Mouse (Mus musculus) heart, adult 10 weeks (tissue): ENCODE results near the gene Gm28729. TPM values are rescaled to one million over a fixed set of nuclear protein-coding genes. Genes with fewer than 3 reads are reported as not detected.

Source experiments
- polyA plus RNA-seq: library from polyadenylated mRNA; stranded (reverse); fragments of 350-450 nt; fragmentation: Illumina TruSeq; extraction: RNeasy Lipid Tissue Mini Kit (QIAGEN cat#74804); gene quantifications from one replicate; pipeline ENCODE4 v1.2.3, GENCODE M21; 2014; ENCODE audit warnings: low read depth, low replicate concordance

Gene Gm28729
- polyA plus RNA-seq, result not detected

DNA sequence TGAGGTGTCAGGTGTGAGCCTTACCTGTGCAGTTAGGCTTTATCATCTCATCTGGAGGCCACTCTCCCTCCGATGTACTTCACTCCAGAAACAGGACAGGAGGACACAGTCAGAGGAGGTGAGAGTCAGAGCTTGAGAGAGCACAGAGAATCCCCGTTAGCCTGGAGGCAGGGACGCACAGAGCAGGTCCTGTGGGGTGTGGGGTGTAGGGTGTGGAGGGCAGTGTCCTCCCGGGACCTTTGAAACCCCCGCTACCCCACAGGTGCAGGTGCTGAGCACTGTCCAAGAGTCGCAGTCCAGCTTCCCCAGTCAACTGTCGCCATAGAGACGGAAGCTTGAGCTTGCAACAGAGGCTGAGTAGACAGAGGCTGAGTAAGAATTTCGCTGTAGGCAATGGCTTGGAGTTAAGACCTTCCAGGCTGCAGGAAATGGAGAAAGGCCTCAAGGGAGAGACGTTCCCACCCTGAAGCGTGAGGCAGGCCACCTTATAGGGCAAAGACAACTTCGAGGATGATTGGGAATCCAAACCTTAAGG, at the start of gene Gm28729:
Gene Gm28729 (minus strand): TSS at position 293 of the 535 bp plus-strand sequence.

DNA sequence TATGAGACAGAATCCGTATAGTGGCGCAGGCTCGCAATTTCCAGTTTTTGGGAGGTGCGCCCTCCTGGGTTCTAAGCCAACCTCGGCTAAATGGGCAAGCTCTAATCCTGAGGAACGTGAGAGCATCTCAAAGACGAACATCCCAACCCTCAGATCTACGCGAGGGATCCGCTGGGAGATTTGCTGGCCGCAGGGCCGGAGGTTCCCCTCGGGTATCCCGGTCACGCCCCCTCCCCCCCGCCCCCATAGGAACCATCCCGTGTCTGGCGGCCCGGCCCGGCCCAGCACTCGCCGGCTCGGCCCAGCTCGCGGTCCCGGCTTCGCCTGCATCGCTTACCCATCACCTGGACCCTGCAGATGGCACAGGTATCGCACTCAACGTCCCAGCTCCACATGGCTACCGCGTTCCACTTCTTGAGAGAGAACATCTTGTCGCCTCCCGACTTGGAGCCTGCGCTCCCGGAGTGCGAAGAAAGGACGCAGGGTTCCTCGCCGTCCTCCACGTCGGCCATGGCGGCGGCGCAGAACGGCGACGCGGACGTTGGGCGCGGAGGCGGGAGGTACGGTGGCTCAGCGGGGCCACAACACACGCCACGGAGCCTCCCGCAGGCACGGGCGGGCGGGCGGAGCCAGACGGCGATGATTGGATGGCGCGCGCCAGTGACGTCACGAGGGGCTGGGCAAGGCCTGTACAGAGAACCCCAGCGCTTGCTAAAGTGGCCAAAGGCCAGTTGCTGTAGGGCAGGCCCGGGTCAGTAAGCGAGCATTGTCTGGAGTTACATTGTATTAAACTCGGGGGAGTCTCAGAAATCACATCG, 46.8 kb downstream of the Gm28729 start, which contains the start of gene Rnf7:
Gene Rnf7 (minus strand): TSS at position 605 of the 818 bp plus-strand sequence.

Other genes starting within 250 kb of the Gm28729 start
- gene Atp1b3, start 160.8 kb downstream of the Gm28729 start, polyA plus RNA-seq, result 63.4 TPM
- 116 TPM for gene Rnf7, start 46.6 kb downstream of the Gm28729 start, polyA plus RNA-seq
- gene Rasa2, start 106.4 kb upstream of the Gm28729 start, polyA plus RNA-seq, result 5.8 TPM
- 17.1 TPM for gene Zbtb38, start 227.6 kb upstream of the Gm28729 start, polyA plus RNA-seq